Mouse (Mus musculus) forebrain, embryonic 10.5 days (tissue): Measurements from ENCODE around the gene Prom2. TPM values are rescaled to one million over a fixed set of nuclear protein-coding genes. Genes with fewer than 3 reads are reported as not detected.

ENCODE experiments used
- DNase-seq: peaks from one replicate; pipeline ENCODE4 v3.0.0-alpha.2; 2017; ENCODE audit warnings: low spot score; ENCODE audit errors: extremely low spot score
- H3K27ac ChIP-seq: fragments of 300-500 bp; sonication (generic); 2 replicates; pipeline ENCODE4 v1.5.1; 2016; ENCODE audit warnings: mild to moderate bottlenecking
- H3K27me3 ChIP-seq: fragments of 300-500 bp; sonication (generic); 2 replicates; pipeline ENCODE4 v1.6.1; 2016; ENCODE audit warnings: mild to moderate bottlenecking; ENCODE audit not compliant: poor library complexity, severe bottlenecking
- H3K36me3 ChIP-seq: fragments of 300-500 bp; sonication (generic); replicated peaks from 2 replicates; pipeline ENCODE4 v1.6.1; 2016; ENCODE audit warnings: mild to moderate bottlenecking, moderate library complexity
- H3K4me1 ChIP-seq: fragments of 300-500 bp; sonication (generic); 2 replicates; pipeline ENCODE4 v1.6.1; 2016
- H3K4me3 ChIP-seq: fragments of 300-500 bp; sonication (generic); 2 replicates; pipeline ENCODE4 v1.5.1; 2016; ENCODE audit warnings: mild to moderate bottlenecking, moderate library complexity
- H3K9me3 ChIP-seq: fragments of 300-500 bp; sonication (generic); 2 replicates; pipeline ENCODE4 v1.6.1; 2016; ENCODE audit warnings: mild to moderate bottlenecking, moderate library complexity
- WGBS: fragments of 180-500 bp; shearing (Covaris S2); methylation state at CpG from one replicate; pipeline ENCODE4 v1.1.7; 2016; 5-methylcytosine and 5-hydroxymethylcytosine counted together
- polyA plus RNA-seq: library from polyadenylated mRNA; unstranded; fragments of >200 nt; fragmentation: Nextera tagmentation; extraction: Ambion mirVana; gene quantifications from 2 replicates; pipeline ENCODE4 v1.2.1, GENCODE M21; 2016

Gene Prom2
- polyA plus RNA-seq, 1 experiment from 2014 or later, result 1.0 TPM

DNA sequence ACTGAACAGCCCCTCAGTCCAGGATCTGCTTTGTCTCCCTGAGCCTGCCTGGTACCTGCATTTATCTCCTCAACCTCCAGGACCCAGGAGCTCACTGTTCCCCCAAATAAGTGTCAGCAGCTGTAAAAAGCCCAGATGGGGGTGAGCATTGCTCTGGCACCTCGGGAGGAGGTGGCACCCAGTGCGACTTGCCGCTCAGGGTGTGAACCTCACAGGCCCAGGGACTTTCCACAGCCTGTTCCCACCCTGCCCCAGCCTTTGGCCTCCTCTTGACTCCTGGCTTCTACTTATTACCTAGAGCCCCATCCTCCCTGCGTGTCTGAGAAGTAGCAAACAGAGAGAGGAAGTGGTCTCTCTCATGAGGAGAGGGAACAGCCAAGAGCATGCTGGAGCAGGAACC is 36.1 kb downstream of the Prom2 start:
- H3K4me3 ChIP-seq, result no peak overlapping the region
- no peak overlapping the region for H3K27ac ChIP-seq
- H3K36me3 ChIP-seq, result no peaks in the 10 kb centered on the region
- 81% methylated on average over 4 of the region's 4 CpGs for WGBS
- peaks cover 15% of the 10 kb centered on the region for H3K4me1 ChIP-seq
- H3K27me3 ChIP-seq, result peaks cover 4% of the 10 kb centered on the region; the same call in 1 of the 2 replicates
- H3K9me3 ChIP-seq, result no peaks in the 10 kb centered on the region
- no peak for DNase-seq

DNA sequence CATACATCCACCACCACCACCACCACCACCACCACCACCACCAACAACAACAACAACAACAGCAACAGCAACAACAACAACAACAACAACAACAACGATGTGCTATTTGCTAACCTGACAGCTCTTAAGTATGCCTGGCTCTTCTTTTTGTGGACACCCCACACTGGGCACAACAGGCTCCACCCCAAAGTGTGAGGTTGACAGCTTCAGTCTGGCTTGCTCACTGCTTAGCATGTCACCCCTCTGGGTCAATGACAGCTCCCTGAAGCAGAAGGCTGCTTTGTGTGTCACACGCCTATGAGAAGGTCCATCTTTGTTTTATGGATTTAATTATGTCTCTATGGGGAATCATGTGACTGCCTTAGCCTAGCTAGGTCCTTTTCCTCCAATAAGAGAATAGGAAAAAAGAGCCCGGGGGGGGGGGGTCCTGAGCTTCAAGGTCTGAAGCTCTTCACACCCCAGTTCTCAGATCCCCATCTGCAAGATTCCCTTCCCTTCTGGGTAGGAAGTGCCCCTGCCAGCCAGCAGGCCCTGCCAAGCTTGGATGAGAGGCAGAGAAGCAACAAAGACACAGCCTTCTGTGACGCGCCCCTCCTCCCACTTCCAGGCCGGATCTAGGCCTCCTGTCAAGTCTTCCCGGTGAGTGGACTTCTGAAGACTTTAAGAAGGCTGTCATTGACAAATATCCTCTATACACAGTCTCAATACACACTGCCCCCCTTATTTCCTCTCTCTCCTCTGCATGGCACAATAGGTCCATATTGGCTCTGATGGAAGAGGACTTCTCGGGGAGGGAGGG is 37.3 kb downstream of the Prom2 start:
- H3K9me3 ChIP-seq, result no peaks in the 10 kb centered on the region
- no peak overlapping the region for H3K4me3 ChIP-seq
- DNase-seq, result no peak
- peaks cover 15% of the 10 kb centered on the region for H3K4me1 ChIP-seq
- H3K27me3 ChIP-seq, result peaks cover 4% of the 10 kb centered on the region; the same call in 1 of the 2 replicates
- 65% methylated on average over 8 of the region's 8 CpGs for WGBS
- no peak overlapping the region for H3K27ac ChIP-seq
- H3K36me3 ChIP-seq, result no peaks in the 10 kb centered on the region

- no peaks in the 10 kb centered on the region for H3K9me3 ChIP-seq
- DNase-seq, result peak; percentile 52
- H3K4me1 ChIP-seq, result peaks cover 5% of the 10 kb centered on the region
- WGBS, result 72% methylated on average over 7 of the region's 7 CpGs
- H3K36me3 ChIP-seq, result no peaks in the 10 kb centered on the region
- no peak overlapping the region for H3K27ac ChIP-seq
- 0 out of 2 replicates have a peak, but pooled peaks cover 4% of the 10 kb centered on the region for H3K27me3 ChIP-seq
- H3K4me3 ChIP-seq, result no peak overlapping the region
These were observed 40.2 kb downstream of the Prom2 start for GRCm38 (mm10) chr2:127501061-127501460.

DNA sequence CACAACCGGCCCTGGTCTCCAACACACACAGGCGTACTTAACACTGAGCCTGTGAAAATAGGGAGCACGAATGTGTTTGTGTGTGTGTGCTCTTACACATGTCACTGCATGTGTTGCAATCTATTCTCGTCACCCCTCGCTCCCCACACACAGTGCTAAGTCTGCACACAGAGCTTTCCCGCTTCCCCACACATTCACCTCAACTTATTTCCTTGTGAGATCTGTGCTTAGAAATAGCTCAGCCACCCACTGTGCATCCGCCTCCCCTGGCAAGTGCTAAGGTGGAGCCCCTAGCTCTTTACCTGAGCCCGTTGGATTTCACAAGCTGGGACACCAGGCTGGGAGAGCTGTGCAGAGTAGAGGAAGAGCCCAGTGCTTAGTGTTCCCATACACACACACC is 42.5 kb downstream of the Prom2 start:
- DNase-seq, result no peak
- Histone ChIP-seq H3K27ac (no peak overlapping the region), H3K27me3 (0 out of 2 replicates have a peak, but pooled peaks cover 4% of the 10 kb centered on the region), H3K4me1 (no peaks in the 10 kb centered on the region), H3K36me3 (no peaks in the 10 kb centered on the region), H3K9me3 (no peaks in the 10 kb centered on the region), H3K4me3 (no peak overlapping the region)
- WGBS, result 76% methylated on average over 8 of the region's 8 CpGs

DNA sequence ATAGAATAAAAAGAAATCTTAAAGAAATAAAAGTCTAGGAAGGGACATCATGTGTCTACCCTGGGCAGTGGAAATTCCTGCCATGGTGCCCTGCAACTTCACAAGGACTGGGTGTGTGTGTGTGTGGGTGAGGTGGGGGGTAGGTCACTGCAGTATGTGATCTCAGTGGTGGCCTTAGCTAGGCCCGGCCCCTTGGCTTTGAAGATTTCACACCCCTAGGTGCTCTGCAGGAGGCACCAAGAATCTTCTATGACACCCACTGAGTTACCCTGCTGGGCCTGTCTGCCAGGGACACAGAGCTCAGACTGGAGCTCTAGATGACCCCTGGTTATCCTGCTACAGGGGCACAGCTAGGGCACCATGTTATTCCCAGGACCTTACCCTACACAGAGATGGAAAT is 44.9 kb downstream of the Prom2 start:
- no peaks in the 10 kb centered on the region for H3K27me3 ChIP-seq
- 62% methylated on average over 1 of the region's 1 CpGs for WGBS
- DNase-seq, result no peak
- H3K4me1 ChIP-seq, result no peaks in the 10 kb centered on the region
- H3K4me3 ChIP-seq, result no peak overlapping the region
- no peaks in the 10 kb centered on the region for H3K9me3 ChIP-seq
- H3K27ac ChIP-seq, result no peak overlapping the region
- no peaks in the 10 kb centered on the region for H3K36me3 ChIP-seq

GRCm38 (mm10) chr2:127484476-127485170 is 56.6 kb downstream of the Prom2 start:
- peak; percentile 54 for DNase-seq
- Histone ChIP-seq H3K4me3 (peak overlapping the region; percentile 37), H3K27me3 (peaks cover 78% of the 10 kb centered on the region), H3K9me3 (no peaks in the 10 kb centered on the region), H3K27ac (no peak overlapping the region), H3K4me1 (peaks cover 36% of the 10 kb centered on the region), H3K36me3 (no peaks in the 10 kb centered on the region)
- 7% methylated on average over 19 of the region's 19 CpGs for WGBS

- WGBS, result 2% methylated on average over 21 of the region's 21 CpGs
- Histone ChIP-seq H3K4me1 (peaks cover 36% of the 10 kb centered on the region), H3K27ac (no peak overlapping the region), H3K9me3 (no peaks in the 10 kb centered on the region), H3K36me3 (no peaks in the 10 kb centered on the region), H3K4me3 (peak overlapping the region; percentile 58), H3K27me3 (peaks cover 91% of the 10 kb centered on the region)
- peak; percentile 24 for DNase-seq
These were observed 58.3 kb downstream of the Prom2 start for GRCm38 (mm10) chr2:127483001-127483400.

DNA sequence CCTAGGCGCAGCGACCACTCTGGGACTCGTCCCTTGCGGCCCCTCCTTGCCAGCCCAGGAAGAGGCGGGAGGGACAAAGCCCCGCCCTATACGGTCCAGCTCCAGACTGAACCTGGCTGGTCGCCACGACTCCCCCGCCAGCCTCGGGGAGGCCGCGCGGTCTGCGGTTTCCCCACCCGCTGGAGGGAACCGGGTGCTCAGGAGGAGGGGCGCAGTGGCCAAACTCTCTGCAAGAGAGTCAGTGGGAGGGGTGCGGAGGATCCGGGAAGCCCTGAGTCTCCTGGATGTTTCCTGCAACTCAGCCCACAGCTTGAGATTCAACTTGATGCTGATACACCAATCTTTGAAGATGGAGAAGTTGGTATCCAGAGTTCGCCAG is 58.7 kb downstream of the Prom2 start:
- 0% methylated on average over 21 of the region's 21 CpGs for WGBS
- H3K4me3 ChIP-seq, result peak overlapping the region; percentile 58
- H3K9me3 ChIP-seq, result no peaks in the 10 kb centered on the region
- peaks cover 36% of the 10 kb centered on the region for H3K4me1 ChIP-seq
- peak overlapping the region; percentile 52; the same call in 1 of the 2 replicates for H3K27ac ChIP-seq
- peaks cover 91% of the 10 kb centered on the region for H3K27me3 ChIP-seq
- H3K36me3 ChIP-seq, result no peaks in the 10 kb centered on the region
- peak; percentile 49 for DNase-seq

DNA sequence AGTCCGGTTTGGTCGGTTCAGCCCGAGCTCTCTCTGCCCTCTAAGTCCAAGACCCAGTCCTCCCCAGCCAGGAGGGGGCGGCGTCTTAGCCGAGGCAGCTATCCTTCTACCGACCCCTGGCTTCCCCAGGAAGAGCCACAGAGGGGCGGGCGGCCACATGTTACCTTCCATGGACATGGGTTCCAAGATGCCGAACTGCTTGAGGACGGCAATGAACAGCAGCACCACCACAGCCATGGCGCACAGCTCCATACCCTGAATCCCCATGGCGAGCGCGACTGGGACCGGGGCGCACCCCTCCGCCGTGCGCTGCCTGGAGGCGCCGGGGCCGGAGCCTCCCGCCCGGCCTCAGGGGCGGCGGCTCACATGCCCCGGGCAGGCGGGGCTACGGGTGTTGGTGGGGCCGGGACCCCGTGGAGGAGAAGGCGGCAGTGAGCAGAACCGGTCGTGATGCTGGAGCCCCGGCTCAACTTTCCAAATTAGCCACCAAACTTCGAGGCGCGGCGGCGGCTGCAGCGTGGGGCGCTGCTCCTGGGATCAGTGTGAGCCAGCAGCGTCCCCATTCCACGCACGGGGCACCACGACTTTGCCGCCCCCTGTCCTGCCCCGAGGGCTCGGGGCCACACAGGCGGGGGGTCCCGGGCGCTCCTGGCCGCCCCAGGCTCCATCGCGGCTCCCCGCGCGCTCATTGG is 59.3 kb downstream of the Prom2 start:
- H3K27me3 ChIP-seq, result peaks cover 87% of the 10 kb centered on the region
- H3K4me1 ChIP-seq, result peaks cover 36% of the 10 kb centered on the region
- peak overlapping the region; percentile 58 for H3K4me3 ChIP-seq
- DNase-seq, result no peak
- no peaks in the 10 kb centered on the region for H3K9me3 ChIP-seq
- H3K36me3 ChIP-seq, result no peaks in the 10 kb centered on the region
- H3K27ac ChIP-seq, result peak overlapping the region; percentile 52; the same call in 1 of the 2 replicates
- WGBS, result under 1% methylated on average over 58 of the region's 59 CpGs

DNA sequence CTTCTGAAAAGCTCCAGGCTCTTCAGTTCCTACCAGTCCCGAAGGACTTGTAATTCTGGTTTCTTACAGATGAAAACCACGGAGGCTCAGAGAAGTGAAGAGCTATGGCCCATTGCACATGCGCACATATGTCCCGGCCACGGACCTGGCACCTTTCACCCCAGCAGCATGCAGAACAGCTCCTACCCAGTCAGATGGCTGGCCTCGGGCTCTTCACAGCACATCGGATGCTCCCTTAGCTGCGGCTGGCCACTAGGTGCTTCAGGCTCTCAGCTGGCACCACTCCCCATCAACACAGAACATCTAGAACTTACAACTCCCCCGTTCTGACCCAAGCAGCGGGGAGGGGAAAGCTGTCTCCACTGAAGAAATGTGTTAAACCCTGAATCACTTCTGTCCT is 61.5 kb downstream of the Prom2 start:
- H3K27me3 ChIP-seq, result peaks cover 65% of the 10 kb centered on the region
- 71% methylated on average over 10 of the region's 10 CpGs for WGBS

DNA sequence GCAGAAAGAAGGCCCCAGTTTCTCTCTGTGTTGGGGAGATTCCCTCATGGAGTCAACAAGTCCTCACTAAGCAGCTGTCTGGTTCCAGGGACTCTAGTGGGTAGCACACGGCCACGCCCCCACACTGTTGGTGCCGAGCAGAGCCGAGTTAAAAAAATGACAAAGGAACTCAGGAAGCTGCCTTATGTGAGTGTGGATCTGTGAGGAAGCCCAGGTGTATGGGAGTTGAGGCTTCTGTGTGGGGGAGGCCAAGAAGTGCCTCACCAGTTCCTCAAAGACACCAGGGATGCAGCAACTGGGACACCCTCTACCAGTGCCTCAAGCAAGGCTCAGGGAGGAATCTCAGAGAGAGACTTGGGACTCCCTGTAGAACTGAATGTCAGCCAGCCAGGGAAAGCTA is 62.1 kb downstream of the Prom2 start:
- H3K27me3 ChIP-seq, result peaks cover 60% of the 10 kb centered on the region
- WGBS, result 80% methylated on average over 4 of the region's 4 CpGs
- H3K27ac ChIP-seq, result no peak overlapping the region
- peaks cover 28% of the 10 kb centered on the region for H3K4me1 ChIP-seq
- H3K36me3 ChIP-seq, result no peaks in the 10 kb centered on the region
- H3K9me3 ChIP-seq, result no peaks in the 10 kb centered on the region
- DNase-seq, result no peak
- no peak overlapping the region for H3K4me3 ChIP-seq

More for the DNA sequence above, 61.5 kb downstream of the Prom2 start:
- H3K9me3 ChIP-seq, result no peaks in the 10 kb centered on the region
- H3K27ac ChIP-seq, result no peak overlapping the region
- no peak overlapping the region for H3K4me3 ChIP-seq
- no peak for DNase-seq
- H3K4me1 ChIP-seq, result peaks cover 33% of the 10 kb centered on the region
- no peaks in the 10 kb centered on the region for H3K36me3 ChIP-seq
